Mouse (Mus musculus) myocyte (in vitro differentiated cells): ENCODE measurements around the gene Casc4.

Experiments
- CEBPB ChIP-seq: IDR thresholded peaks from 2 replicates; pipeline ENCODE4 v1.6.1; 2011; ENCODE audit warnings: mild to moderate bottlenecking, moderate library complexity; ENCODE audit not compliant: poor library complexity, insufficient read depth, severe bottlenecking
- E2F4 ChIP-seq: IDR thresholded peaks from one replicate; pipeline ENCODE4 v1.6.1; 2011; ENCODE audit warnings: mild to moderate bottlenecking, control low read depth, moderate library complexity; ENCODE audit not compliant: insufficient read depth
- MAX ChIP-seq: IDR thresholded peaks from one replicate; pipeline ENCODE4 v1.6.1; 2011; ENCODE audit warnings: low read depth, mild to moderate bottlenecking, control low read depth
- MYOG ChIP-seq, 3 experiments: IDR thresholded peaks; one replicate each; pipeline ENCODE4 v1.6.1; 2011; ENCODE audit warnings: control low read depth in 2 of 3, low read depth in 2 of 3, mild to moderate bottlenecking in 2 of 3; ENCODE audit not compliant: insufficient read length in 2 of 3, control insufficient read depth in 1 of 3, insufficient read depth in 1 of 3
- POLR2A ChIP-seq: IDR thresholded peaks from one replicate; pipeline ENCODE4 v1.6.1; 2011; ENCODE audit warnings: low read depth, mild to moderate bottlenecking, control low read depth, moderate library complexity; ENCODE audit not compliant: insufficient read length
- POLR2AphosphoS2 ChIP-seq: IDR thresholded peaks from one replicate; pipeline ENCODE4 v1.6.1; 2011; ENCODE audit warnings: low read depth, control low read depth; ENCODE audit not compliant: insufficient read length
- REST ChIP-seq: IDR thresholded peaks from one replicate; pipeline ENCODE4 v1.6.1; 2011; ENCODE audit warnings: mild to moderate bottlenecking, control low read depth, moderate library complexity; ENCODE audit not compliant: insufficient read depth, insufficient read length
- TCF12 ChIP-seq: IDR thresholded peaks from one replicate; pipeline ENCODE4 v1.6.1; 2011; ENCODE audit warnings: mild to moderate bottlenecking, control low read depth; ENCODE audit not compliant: poor library complexity, insufficient read depth, severe bottlenecking
- TCF3 ChIP-seq: IDR thresholded peaks from one replicate; pipeline ENCODE4 v1.6.1; 2011; ENCODE audit warnings: low read depth, control low read depth; ENCODE audit not compliant: insufficient read length
- USF1 ChIP-seq: IDR thresholded peaks from one replicate; pipeline ENCODE4 v1.6.1; 2011; ENCODE audit warnings: low read depth, mild to moderate bottlenecking, control low read depth, moderate library complexity

DNA sequence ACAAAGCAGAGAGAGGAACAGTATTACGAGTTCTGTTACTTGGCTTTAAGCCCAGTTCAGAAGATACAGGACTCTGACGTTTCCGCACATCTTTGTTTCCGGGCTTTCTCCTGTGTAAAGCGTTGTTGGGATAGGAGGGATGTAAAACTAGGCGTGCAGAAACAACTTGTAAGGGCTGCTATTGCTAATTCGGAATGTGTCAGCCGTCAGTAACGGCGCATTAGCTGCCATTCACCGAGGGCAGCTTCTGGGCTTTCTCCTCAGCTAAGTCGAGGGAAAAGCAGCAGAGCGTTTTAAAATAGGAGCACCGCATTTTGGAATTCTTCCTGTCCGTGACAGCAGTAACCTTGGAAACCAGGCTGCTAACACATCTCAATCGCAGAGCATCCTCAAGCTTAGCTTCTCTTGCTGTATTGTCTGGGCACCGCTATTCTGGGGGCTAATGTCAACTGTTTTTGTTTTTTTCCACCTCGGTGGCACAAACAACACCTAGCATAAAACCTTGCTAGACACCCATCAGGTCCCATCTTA, 634 bp upstream of the Casc4 start:
- no peak for TF ChIP-seq POLR2A
- TF ChIP-seq TCF12: no peak
- TF ChIP-seq E2F4: no peak
- no peak for TF ChIP-seq MAX
- no peak for TF ChIP-seq POLR2AphosphoS2
- no peak for TF ChIP-seq USF1
- TF ChIP-seq MYOG (IDR thresholded peaks at IDR 0.05; ENCODE audit: control insufficient read depth in 1 of 3, insufficient read depth in 1 of 3, insufficient read length in 2 of 3, low read depth in 2 of 3): no peak
- no peak for TF ChIP-seq TCF3
- TF ChIP-seq REST: no peak
- no peak for TF ChIP-seq CEBPB
